Mouse (Mus musculus) liver, embryonic 14.5 days (tissue): Measurements from ENCODE around the gene Rbm33. TPM values are rescaled to one million over a fixed set of nuclear protein-coding genes. Genes with fewer than 3 reads are reported as not detected.

Experiments used
- ATAC-seq: fragments of 200-750 bp; cut with Nextera tagmentation; 2 replicates; pipeline ENCODE4 v1.8.0; 2017; ENCODE audit warnings: moderate number of reproducible peaks, mild to moderate bottlenecking, moderate library complexity; ENCODE audit not compliant: insufficient read depth
- DNase-seq, 3 experiments: peaks; one replicate each; pipeline ENCODE4 v3.0.0-alpha.2; 2012 to 2013; ENCODE audit warnings: low read depth in 3 of 3, low spot score in 3 of 3
- H3K27ac ChIP-seq: fragments of 300-500 bp; sonication (generic); 2 replicates; pipeline ENCODE4 v1.5.1; 2014; ENCODE audit warnings: moderate library complexity, mild to moderate bottlenecking, control low read depth, inconsistent platforms
- H3K27me3 ChIP-seq: fragments of 300-500 bp; sonication (generic); 2 replicates; pipeline ENCODE4 v1.6.1; 2014; ENCODE audit warnings: mild to moderate bottlenecking, low read length, moderate library complexity; ENCODE audit not compliant: control insufficient read depth, insufficient read depth
- H3K36me3 ChIP-seq: fragments of 300-500 bp; sonication (generic); replicated peaks from 2 replicates; pipeline ENCODE4 v1.6.1; 2014; ENCODE audit warnings: low read depth; ENCODE audit not compliant: control insufficient read depth, insufficient read depth
- H3K4me1 ChIP-seq, 2 experiments: fragments of 200-500 bp in 1 of 2; fragments of 300-500 bp in 1 of 2; sonication (generic) in 1 of 2; replicated peaks; 2 replicates each; pipeline ENCODE4 v1.6.1; 2012 to 2014; ENCODE audit warnings: antibody characterized with exemption in 1 of 2, inconsistent platforms in 1 of 2, low read length in 1 of 2; ENCODE audit not compliant: control insufficient read depth in 2 of 2, insufficient read depth in 2 of 2
- H3K4me2 ChIP-seq: fragments of 300-500 bp; sonication (generic); 2 replicates; pipeline ENCODE4 v1.6.1; 2014; ENCODE audit warnings: low read depth, mild to moderate bottlenecking, control low read depth, moderate library complexity
- H3K4me3 ChIP-seq, 2 experiments: fragments of 200-500 bp in 1 of 2; fragments of 300-500 bp in 1 of 2; sonication (generic) in 1 of 2; 2 replicates each; pipeline ENCODE4 v1.5.1; 2012 to 2014; ENCODE audit warnings: low read depth in 2 of 2, low read length in 2 of 2, mild to moderate bottlenecking in 2 of 2, control low read depth in 1 of 2, inconsistent platforms in 1 of 2, moderate library complexity in 1 of 2; ENCODE audit not compliant: insufficient read depth in 1 of 2
- H3K9ac ChIP-seq: fragments of 300-500 bp; sonication (generic); replicated peaks from 2 replicates; pipeline ENCODE4 v1.6.1; 2014; ENCODE audit warnings: mild to moderate bottlenecking, control low read depth, moderate library complexity
- H3K9me3 ChIP-seq: fragments of 300-500 bp; sonication (generic); 2 replicates; pipeline ENCODE4 v1.6.1; 2016; ENCODE audit warnings: low read length, mixed read lengths; ENCODE audit not compliant: control insufficient read depth
- CTCF ChIP-seq: IDR thresholded peaks from 2 replicates; pipeline ENCODE4 v1.5.1; 2016; ENCODE audit warnings: antibody characterized with exemption, low read depth, control low read depth
- EP300 ChIP-seq: IDR thresholded peaks from 2 replicates; pipeline ENCODE4 v1.6.1; 2016; ENCODE audit warnings: antibody characterized with exemption, low read depth
- WGBS: fragments of 180-500 bp; shearing (Covaris S2); extraction: QIAGEN DNeasy Blood & Tissue Kit; methylation state at CpG from one replicate; pipeline ENCODE4 v1.1.7; 2014; ENCODE audit not compliant: insufficient replicate concordance; 5-methylcytosine and 5-hydroxymethylcytosine counted together
- polyA plus RNA-seq, 2 experiments: library from polyadenylated mRNA; depleted of rRNA in 1 of 2; stranded (reverse) in 1 of 2; unstranded in 1 of 2; fragments of >200 nt; fragmentation: Nextera tagmentation in 1 of 2; extraction: Ambion mirVana in 1 of 2; gene quantifications; 2 replicates each; pipeline versions ENCODE4 v1.2.1 to v1.2.3; 2012 to 2014

The Rbm33 gene
- polyA plus RNA-seq, 2 experiments: 7.1 to 9.7 TPM

DNA sequence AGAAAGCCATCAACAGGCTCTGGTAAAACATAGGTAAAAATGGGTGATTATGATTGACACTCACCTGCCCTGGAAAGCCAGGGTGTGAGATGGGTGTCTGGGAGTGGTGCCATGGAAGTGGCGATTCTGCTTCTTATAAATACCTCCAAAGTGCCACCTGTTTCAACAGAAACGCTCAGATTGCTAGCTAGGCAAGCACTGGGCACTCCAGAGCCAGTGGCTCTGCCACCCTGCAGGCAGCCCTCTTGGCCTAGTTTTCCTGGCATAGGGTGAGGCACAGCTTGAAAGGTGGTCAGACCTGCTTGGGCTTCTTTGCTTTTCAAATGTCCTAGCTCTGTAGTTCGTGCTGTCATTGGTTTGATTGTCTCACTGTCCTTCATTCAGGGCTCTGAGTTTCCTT, 97.2 kb downstream of the Rbm33 start:
- no peaks in the 10 kb centered on the region for H3K27me3 ChIP-seq
- ATAC-seq: no peak
- H3K36me3 ChIP-seq: peaks cover 71% of the 10 kb centered on the region
- H3K9me3 ChIP-seq: no peaks in the 10 kb centered on the region
- no peak overlapping the region for H3K4me3 ChIP-seq
- DNase-seq: no peak
- no peak overlapping the region for H3K9ac ChIP-seq
- TF ChIP-seq EP300 (no peak), CTCF (no peak)
- H3K27ac ChIP-seq: no peak overlapping the region
- no peaks in the 10 kb centered on the region for H3K4me1 ChIP-seq
- 74% methylated on average over 3 of the region's 3 CpGs for WGBS
- H3K4me2 ChIP-seq: no peak overlapping the region

DNA sequence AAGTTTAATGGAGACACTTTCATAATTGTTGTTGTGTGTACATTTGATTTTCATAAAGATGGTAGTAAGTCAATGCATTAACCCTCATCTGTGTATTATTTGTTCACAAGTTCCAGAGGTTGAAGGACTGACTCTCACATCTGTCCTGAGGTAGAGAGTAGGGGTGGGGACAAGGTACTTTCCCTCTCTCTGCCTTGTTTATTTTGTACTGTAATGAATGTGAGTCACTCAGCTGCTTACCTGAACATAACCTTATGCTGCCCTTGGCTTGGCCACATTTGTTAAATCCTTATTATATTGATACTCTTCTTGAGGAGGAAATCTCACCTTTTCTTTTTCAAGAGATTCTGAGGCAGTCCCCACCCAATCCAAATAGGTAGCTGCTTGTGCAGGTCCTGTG, 99.1 kb downstream of the Rbm33 start:
- Histone ChIP-seq H3K9me3 (no peaks in the 10 kb centered on the region), H3K27me3 (no peaks in the 10 kb centered on the region), H3K4me2 (no peak overlapping the region), H3K4me3 (no peak overlapping the region), H3K27ac (no peak overlapping the region), H3K36me3 (peaks cover 53% of the 10 kb centered on the region), H3K9ac (no peak overlapping the region), H3K4me1 (no peaks in the 10 kb centered on the region)
- no peak for ATAC-seq
- DNase-seq: no peak
- TF ChIP-seq EP300 (no peak), CTCF (no peak)

DNA sequence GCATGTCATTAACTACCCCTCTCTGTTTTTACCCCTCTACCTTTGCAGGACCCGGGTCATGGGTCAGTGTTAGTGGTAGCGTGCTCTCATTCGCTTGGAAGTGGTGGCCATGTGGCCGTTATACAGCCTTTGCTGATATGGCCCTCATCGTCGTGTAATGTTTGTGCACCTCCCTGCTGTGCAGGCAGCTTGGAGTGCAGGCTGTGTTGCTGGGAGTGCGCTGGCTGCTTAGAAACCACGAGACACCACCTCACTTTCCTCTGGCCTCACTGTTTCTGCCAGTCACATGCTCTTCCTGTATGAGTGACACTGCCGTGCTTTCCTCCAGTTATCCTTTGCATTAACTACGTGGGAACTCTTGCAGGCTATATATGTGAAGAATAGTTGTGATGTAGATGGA, 101.8 kb downstream of the Rbm33 start:
- Histone ChIP-seq H3K36me3 (peaks cover 33% of the 10 kb centered on the region), H3K9me3 (no peaks in the 10 kb centered on the region), H3K4me1 (no peaks in the 10 kb centered on the region), H3K9ac (no peak overlapping the region), H3K4me3 (no peak overlapping the region), H3K4me2 (no peak overlapping the region), H3K27me3 (no peaks in the 10 kb centered on the region), H3K27ac (no peak overlapping the region)
- TF ChIP-seq CTCF (no peak), EP300 (no peak)
- no peak for DNase-seq
- no peak for ATAC-seq
- 72% methylated on average over 10 of the region's 10 CpGs for WGBS

DNA sequence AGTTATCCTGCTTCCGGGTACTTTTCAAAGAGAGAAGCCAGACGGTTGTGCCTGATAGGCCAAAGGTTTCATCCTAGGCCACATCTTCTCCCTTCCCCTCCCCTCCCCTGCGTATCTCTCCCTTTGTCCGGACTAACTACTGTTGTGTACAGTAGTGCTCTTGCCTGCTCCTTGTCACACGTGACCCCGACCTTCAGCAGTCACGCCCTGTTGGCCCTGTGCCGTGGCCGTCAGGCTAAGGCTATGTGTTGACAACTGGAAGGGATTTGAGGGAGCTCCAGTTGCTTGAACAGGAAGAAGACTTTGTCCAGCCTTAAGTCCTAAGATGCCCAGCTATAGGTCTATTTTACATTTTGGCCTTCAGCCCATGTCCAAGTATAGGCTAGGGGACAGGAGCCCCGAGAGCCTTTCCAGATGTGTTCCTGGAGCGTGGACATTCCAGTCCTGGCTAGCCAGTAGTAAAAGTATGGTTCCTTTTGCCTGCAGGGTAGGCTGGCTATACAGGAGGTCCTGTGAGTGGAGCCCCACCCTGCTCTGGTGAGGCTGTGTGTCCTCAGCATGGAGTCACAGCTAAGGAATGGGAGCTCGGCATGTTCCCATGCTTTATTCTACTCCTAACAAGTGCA, 102.8 kb downstream of the Rbm33 start:
- peaks cover 25% of the 10 kb centered on the region for H3K36me3 ChIP-seq
- ATAC-seq (no peak), DNase-seq (no peak)
- no peak overlapping the region for H3K9ac ChIP-seq
- H3K9me3 ChIP-seq: no peaks in the 10 kb centered on the region
- TF ChIP-seq EP300: no peak
- TF ChIP-seq CTCF: no peak
- H3K4me2 ChIP-seq: no peak overlapping the region
- 90% methylated on average over 12 of the region's 12 CpGs for WGBS
- H3K27me3 ChIP-seq: no peaks in the 10 kb centered on the region
- no peak overlapping the region for H3K27ac ChIP-seq
- H3K4me1 ChIP-seq: no peaks in the 10 kb centered on the region
- no peak overlapping the region for H3K4me3 ChIP-seq

DNA sequence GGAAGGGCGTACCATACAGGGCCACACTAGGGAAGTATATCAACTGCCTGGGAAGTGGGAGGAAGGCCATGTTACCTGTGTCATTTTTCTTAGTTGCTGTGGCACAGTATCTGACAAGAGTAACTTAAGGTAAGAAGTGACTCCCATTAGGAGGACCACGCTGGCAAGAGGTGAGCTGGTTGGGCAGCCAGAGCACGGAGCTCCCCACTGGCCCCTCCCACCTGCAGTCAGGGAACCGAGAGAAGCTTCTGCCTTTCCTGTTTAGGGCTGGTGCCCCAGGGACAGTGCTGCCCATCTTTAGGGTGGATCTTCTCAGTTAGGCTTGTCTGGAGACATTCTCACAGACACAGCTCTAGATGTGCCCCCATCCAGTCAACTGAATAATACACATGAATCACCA, 106.9 kb downstream of the Rbm33 start:
- 45% methylated on average over 4 of the region's 4 CpGs for WGBS

More for the DNA sequence above, 106.9 kb downstream of the Rbm33 start:
- Histone ChIP-seq H3K4me2 (no peak overlapping the region), H3K27me3 (no peaks in the 10 kb centered on the region), H3K9ac (no peak overlapping the region), H3K4me1 (no peaks in the 10 kb centered on the region), H3K4me3 (no peak overlapping the region), H3K27ac (no peak overlapping the region), H3K36me3 (peaks cover under 1% of the 10 kb centered on the region; the same call in 1 of the 2 replicates), H3K9me3 (no peaks in the 10 kb centered on the region)
- ATAC-seq (no peak), DNase-seq (no peak)
- no peak for TF ChIP-seq CTCF
- TF ChIP-seq EP300: no peak
